Mouse (Mus musculus) heart, adult 2 months (tissue): ENCODE results near the gene Fam171a2. TPM values are rescaled to one million over a fixed set of nuclear protein-coding genes. Genes with fewer than 3 reads are reported as not detected.

Source experiments
- DNase-seq, 2 experiments: peaks; one replicate each; pipeline ENCODE4 v3.0.0; 2021
- H3K27ac ChIP-seq: fragments of 200-600 bp; 2 replicates; pipeline ENCODE4 v1.8.1; 2022
- H3K27me3 ChIP-seq: fragments of 200-500 bp; 2 replicates; pipeline ENCODE4 v1.6.1; 2012; ENCODE audit warnings: mild to moderate bottlenecking, low read length, inconsistent platforms, mixed read lengths; ENCODE audit not compliant: control insufficient read depth, insufficient read depth
- H3K36me3 ChIP-seq: fragments of 200-500 bp; 2 replicates; pipeline ENCODE4 v1.6.1; 2012; ENCODE audit warnings: low read length, inconsistent platforms; ENCODE audit not compliant: control insufficient read depth, insufficient read depth
- H3K4me1 ChIP-seq: fragments of 200-500 bp; 2 replicates; pipeline ENCODE4 v1.6.1; 2011; ENCODE audit warnings: low read length; ENCODE audit not compliant: control insufficient read depth, insufficient read depth
- H3K4me3 ChIP-seq: fragments of 200-600 bp; 2 replicates; pipeline ENCODE4 v1.8.1; 2022
- H3K79me2 ChIP-seq: fragments of 200-500 bp; replicated peaks from 2 replicates; pipeline ENCODE4 v1.6.1; 2012; ENCODE audit warnings: mild to moderate bottlenecking, inconsistent platforms, low read length, moderate library complexity, mixed read lengths; ENCODE audit not compliant: control insufficient read depth, insufficient read depth
- H3K9ac ChIP-seq: fragments of 200-500 bp; 2 replicates; pipeline ENCODE4 v1.6.1; 2012; ENCODE audit warnings: low read depth, mild to moderate bottlenecking, control low read depth, inconsistent platforms, low read length, mixed read lengths
- CTCF ChIP-seq: fragments of 200-600 bp; IDR thresholded peaks from 2 replicates; pipeline ENCODE4 v1.8.1; 2022; ENCODE audit warnings: antibody characterized with exemption, mild to moderate bottlenecking, moderate library complexity
- EP300 ChIP-seq: fragments of 200-500 bp; IDR thresholded peaks from 2 replicates; pipeline ENCODE4 v1.6.1; 2011; ENCODE audit warnings: low read depth, low read length, control low read depth; ENCODE audit not compliant: insufficient read depth
- POLR2A ChIP-seq: fragments of 200-500 bp; IDR thresholded peaks from 2 replicates; pipeline ENCODE4 v1.6.1; 2011; ENCODE audit warnings: mild to moderate bottlenecking, low read depth, low read length, control low read depth; ENCODE audit not compliant: insufficient read depth
- WGBS: fragments of 180-500 bp; shearing (Covaris S2); methylation state at CpG from one replicate; pipeline ENCODE4 v1.1.7; 2018; 5-methylcytosine and 5-hydroxymethylcytosine counted together
- intact Hi-C: fragments of 180-260 bp; cut with DNase I; formaldehyde crosslinking; loops from one replicate; pipeline ENCODE4 v1.15.1; 2025
- polyA plus RNA-seq: library from polyadenylated mRNA; depleted of rRNA; stranded (reverse); fragments of >200 nt; gene quantifications from 2 replicates; pipeline ENCODE4 v1.2.3, GENCODE M21; 2012
- total RNA-seq, 2 experiments: library from RNA; stranded (reverse); gene quantifications; 2 replicates each; pipeline ENCODE4 v1.2.3; 2021

The Fam171a2 gene
- total and polyA plus RNA-seq, 3 experiments, result 3.8 to 8.3 (median 3.9) TPM

DNA sequence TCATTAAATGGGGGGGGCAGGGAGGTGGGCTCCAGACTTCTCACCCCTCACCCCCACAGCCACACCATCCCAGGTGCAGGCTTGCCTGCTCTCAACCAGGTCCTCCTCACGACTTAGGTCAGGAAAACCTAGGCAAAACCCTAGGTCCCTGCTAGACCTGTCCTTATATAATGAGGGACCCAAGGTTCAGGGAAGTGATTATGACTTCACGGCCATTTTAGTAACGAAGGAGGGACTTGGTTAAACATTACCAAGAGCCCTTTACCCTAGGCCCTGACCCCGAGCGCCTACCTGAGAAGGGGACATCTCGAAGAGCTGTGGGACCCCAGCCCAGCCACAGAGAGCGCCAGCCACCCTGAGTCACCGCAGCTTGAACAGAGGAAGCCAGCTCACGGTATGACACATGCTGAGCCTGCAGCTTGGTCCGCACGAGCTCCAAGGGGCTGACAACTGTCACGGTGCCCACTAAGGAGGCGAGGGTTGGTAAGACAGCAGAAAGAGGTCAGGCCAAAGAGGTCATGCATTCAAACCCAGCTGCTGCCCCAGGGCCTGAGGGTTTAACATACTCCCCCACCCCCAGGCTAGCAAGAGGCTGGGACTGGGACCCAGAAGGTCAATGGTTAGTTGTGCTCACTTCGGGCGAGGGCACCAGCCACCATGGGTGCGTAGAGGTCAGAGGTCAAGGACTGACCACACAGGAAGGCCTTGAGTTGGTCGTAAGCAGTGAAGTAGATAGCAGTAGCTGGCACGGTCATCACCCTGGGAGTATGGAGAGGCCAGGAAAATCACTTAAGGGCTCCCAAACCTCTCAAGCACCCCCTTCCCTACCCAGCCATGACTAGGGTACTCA lies 43.1 kb downstream of the Fam171a2 start:
- Histone ChIP-seq H3K4me1 (peaks cover 3% of the 10 kb centered on the region), H3K27me3 (peaks cover 6% of the 10 kb centered on the region), H3K4me3 (no peak overlapping the region), H3K79me2 (no peaks in the 10 kb centered on the region), H3K27ac (no peak overlapping the region), H3K9ac (no peak overlapping the region), H3K36me3 (no peaks in the 10 kb centered on the region)
- TF ChIP-seq POLR2A (no peak), EP300 (no peak), CTCF (no peak)
- intact Hi-C loops, result no loop called here
- no peak for DNase-seq
- WGBS, result 88% methylated on average over 18 of the region's 18 CpGs

DNA sequence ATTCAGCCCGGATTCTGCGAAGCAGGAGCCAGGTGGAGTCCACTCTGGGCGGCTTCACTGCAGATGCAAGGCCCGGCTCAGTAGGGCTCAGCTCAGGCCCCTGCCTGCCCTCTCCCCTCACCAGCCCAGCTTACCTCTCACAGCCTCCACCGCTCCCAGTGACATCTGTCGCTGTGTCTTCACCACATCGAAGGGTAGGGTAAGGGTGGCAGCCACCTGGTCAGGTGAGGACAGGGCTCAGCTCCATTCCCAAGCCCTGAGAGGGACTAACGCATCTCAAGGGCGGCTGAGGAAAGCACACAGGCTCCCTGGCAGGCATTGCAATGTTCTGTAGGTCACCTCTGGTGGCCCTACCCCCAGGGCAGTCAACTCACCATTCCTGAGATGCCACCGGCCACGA lies 43.8 kb downstream of the Fam171a2 start:
- peaks cover 3% of the 10 kb centered on the region for H3K4me1 ChIP-seq
- H3K4me3 ChIP-seq, result no peak overlapping the region
- no peak for DNase-seq
- TF ChIP-seq CTCF, result no peak
- no peak for TF ChIP-seq EP300
- TF ChIP-seq POLR2A, result no peak
- 89% methylated on average over 11 of the region's 11 CpGs for WGBS
- H3K27me3 ChIP-seq, result peaks cover 8% of the 10 kb centered on the region
- no peaks in the 10 kb centered on the region for H3K79me2 ChIP-seq
- intact Hi-C loops, result no loop called here
- no peak overlapping the region for H3K9ac ChIP-seq
- no peaks in the 10 kb centered on the region for H3K36me3 ChIP-seq
- H3K27ac ChIP-seq, result no peak overlapping the region

DNA sequence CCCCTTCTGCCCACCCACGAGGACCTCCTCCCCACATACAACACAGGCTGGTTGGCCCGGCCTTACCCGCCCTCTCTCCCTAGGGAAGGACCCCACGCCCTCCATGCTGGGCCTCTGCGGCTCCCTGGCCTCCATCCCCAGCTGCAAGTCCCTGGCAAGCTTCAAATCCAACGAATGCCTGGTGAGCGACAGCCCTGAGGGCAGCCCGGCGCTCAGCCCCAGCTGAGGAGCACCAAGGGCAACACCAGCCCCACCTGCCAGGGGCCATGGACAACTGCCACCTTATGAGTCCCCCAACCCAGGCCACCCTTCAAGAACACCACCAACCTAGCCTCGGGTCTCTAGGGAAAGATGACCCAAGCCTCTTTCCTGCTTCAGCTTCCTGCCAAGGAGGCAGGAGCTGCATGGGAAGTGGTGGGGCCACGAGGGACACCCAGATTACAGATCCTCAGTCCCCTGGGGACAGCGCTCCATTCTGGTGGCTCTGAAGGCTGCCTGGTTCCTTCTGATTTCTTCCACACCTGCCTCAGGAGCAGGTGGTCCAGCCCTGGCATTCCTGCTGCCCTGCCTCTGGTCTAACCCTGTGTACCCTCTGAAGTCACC lies 45.5 kb downstream of the Fam171a2 start:
- WGBS, result 45% methylated on average over 12 of the region's 12 CpGs
- no peaks in the 10 kb centered on the region for H3K79me2 ChIP-seq
- no peak for TF ChIP-seq EP300
- TF ChIP-seq CTCF, result no peak
- no peak; the same call in 1 of the 2 replicates for TF ChIP-seq POLR2A
- H3K27me3 ChIP-seq, result peaks cover 8% of the 10 kb centered on the region
- H3K27ac ChIP-seq, result no peak overlapping the region
- no peak overlapping the region for H3K4me3 ChIP-seq
- H3K9ac ChIP-seq, result no peak overlapping the region
- DNase-seq, result no peak
- peaks cover 3% of the 10 kb centered on the region for H3K4me1 ChIP-seq
- no peaks in the 10 kb centered on the region for H3K36me3 ChIP-seq
- intact Hi-C loops, result no loop called here

DNA sequence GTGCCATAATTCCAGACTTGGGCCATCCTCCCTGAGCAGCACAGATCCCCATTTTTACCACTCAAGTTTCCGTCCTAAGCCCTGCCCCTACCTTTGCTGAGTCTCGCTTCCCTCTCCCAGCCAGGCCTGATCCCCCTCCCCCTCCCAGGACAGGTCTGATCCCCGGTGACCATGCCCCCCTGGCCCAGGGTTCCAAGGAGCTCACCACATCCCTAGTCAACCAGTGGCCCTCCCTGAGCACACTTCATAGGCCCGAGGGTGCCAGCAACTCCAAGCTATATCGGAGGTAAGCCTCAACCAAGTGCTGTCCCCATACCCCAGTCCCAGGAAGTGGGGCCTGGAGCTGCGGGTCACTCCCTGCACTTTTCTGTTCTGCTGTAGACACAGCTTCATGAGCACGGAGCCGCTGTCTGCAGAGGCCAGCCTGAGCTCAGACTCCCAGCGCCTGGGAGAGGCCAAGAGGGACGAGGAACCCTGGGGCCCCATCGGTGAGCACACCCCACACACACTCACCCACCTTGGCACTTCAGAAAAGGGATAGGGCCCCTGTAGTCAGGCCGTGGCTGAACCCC lies 46.9 kb downstream of the Fam171a2 start:
- no peak overlapping the region for H3K9ac ChIP-seq

DNA sequence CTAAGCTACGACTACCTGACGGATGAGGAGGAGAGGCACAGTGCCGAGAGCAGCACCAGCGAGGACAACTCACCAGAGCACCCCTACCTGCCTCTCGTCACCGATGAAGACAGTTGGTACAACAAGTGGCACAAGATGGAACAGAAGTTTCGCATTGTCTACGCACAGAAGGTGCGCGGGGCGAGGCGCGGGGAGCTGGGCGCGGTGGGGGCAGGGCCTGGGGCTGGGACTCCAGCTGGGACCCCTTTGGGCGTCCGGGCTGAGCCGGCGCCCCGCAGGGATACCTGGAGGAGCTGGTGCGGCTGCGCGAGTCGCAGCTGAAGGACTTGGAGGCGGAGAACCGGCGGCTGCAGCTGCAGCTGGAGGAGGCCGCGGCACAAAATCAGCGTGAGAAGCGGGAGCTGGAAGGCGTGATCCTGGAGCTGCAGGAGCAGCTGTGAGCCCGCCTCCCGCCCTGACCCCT lies 47.8 kb downstream of the Fam171a2 start:
- Histone ChIP-seq H3K4me3 (no peak overlapping the region), H3K36me3 (no peaks in the 10 kb centered on the region), H3K4me1 (peaks cover 1% of the 10 kb centered on the region), H3K9ac (no peak overlapping the region), H3K27me3 (peaks cover 8% of the 10 kb centered on the region), H3K79me2 (no peaks in the 10 kb centered on the region), H3K27ac (no peak overlapping the region)
- no peak for DNase-seq
- intact Hi-C loops, result loop anchor here (5.0 kb wide), 1 partner anchor 52 kb away; no protein-coding TSS in a partner anchor
- no peak for TF ChIP-seq POLR2A
- no peak for TF ChIP-seq CTCF
- no peak for TF ChIP-seq EP300
- WGBS, result 5% methylated on average over 34 of the region's 34 CpGs

More for the DNA sequence above, 46.9 kb downstream of the Fam171a2 start:
- 23% methylated on average over 12 of the region's 12 CpGs for WGBS
- DNase-seq, result no peak
- H3K27ac ChIP-seq, result no peak overlapping the region
- H3K27me3 ChIP-seq, result peaks cover 8% of the 10 kb centered on the region
- no peaks in the 10 kb centered on the region for H3K36me3 ChIP-seq
- peaks cover 1% of the 10 kb centered on the region for H3K4me1 ChIP-seq
- intact Hi-C loops, result no loop called here
- TF ChIP-seq EP300 (no peak), POLR2A (no peak), CTCF (no peak)
- no peaks in the 10 kb centered on the region for H3K79me2 ChIP-seq
- no peak overlapping the region for H3K4me3 ChIP-seq

DNA sequence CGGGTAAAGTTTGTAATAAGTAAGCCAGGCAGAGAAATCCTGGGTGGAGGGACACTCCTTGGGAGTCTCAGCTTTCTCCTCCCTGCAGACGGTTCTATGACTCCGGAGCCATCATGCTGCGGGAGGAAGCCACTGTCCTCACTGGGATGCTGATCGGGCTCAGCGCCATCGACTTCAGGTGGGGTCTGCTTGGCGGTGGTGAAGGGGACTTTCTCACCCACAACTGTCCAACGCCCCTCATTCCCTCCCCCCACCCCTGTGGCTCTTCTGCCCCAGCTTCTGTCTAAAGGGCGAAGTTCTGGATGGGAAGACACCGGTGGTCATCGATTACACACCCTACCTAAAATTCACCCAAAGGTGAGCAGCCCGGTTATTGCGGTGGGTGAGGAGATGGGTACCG lies 48.4 kb downstream of the Fam171a2 start:
- WGBS, result 19% methylated on average over 15 of the region's 15 CpGs
- no peaks in the 10 kb centered on the region for H3K79me2 ChIP-seq
- peaks cover 1% of the 10 kb centered on the region for H3K4me1 ChIP-seq
- H3K36me3 ChIP-seq, result no peaks in the 10 kb centered on the region
- H3K4me3 ChIP-seq, result no peak overlapping the region
- TF ChIP-seq EP300 (no peak), CTCF (no peak), POLR2A (no peak)
- intact Hi-C loops, result loop anchor here (5.0 kb wide), 1 partner anchor 52 kb away; no protein-coding TSS in a partner anchor
- H3K27ac ChIP-seq, result no peak overlapping the region
- no peak for DNase-seq
- peaks cover 8% of the 10 kb centered on the region for H3K27me3 ChIP-seq
- H3K9ac ChIP-seq, result no peak overlapping the region
